Mouse (Mus musculus) bone marrow, adult 2 months (tissue): ENCODE measurements around the gene Hydin.

ENCODE experiments used
- CTCF ChIP-seq: fragments of 200-500 bp; IDR thresholded peaks from 2 replicates; pipeline ENCODE4 v1.5.1; 2011; ENCODE audit warnings: low read length, control low read depth; ENCODE audit not compliant: control insufficient read depth, insufficient read depth
- POLR2A ChIP-seq: fragments of 200-500 bp; IDR thresholded peaks from 2 replicates; pipeline ENCODE4 v1.6.1; 2011; ENCODE audit warnings: low read depth, mild to moderate bottlenecking, control low read depth, low read length, borderline replicate concordance; ENCODE audit not compliant: control insufficient read depth

DNA sequence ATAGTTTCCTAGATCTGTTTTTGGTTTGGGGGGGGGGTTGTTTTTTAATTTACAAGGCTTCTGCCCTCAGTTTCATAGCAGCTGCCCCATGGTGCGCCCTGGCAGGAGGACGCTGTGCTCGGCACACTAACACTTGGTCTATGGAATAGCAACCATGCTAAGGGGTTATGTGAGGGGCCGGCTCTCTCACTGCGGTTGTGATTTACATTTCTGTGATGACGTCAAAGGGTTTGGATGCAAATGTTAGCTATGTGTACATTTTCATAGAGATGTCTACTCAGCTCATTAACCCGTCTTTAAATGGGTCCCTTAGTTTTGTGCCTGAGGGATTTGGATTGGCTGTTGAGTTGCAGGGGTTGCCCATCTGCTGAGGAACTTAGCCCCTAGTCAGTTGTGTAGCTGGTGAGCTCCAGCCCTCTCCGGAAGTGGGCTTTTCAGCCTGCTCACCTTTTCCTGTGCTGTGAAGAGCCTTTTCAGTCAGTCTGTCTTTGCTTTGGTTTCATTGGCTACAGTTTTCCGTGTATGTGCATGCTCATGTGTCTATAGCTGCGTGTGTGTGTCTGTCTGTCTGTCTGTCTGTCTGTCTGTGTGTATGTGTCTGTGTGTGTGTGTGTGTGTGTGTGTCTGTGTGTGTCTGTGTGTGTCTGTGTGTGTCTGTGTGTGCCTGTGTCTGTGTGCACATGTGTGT lies 197.1 kb downstream of the Hydin start:
- TF ChIP-seq CTCF (no peak), POLR2A (no peak)
